Mouse (Mus musculus): ENCODE results near the gene Usp29. TPM values are rescaled to one million over a fixed set of nuclear protein-coding genes. Genes with fewer than 3 reads are reported as not detected.
"Not testable (repeated sequence)": the region's sequence is repeated elsewhere in the genome, so short reads cannot be mapped to it uniquely, and the experiment has no call there.

Gene Usp29
- polyA plus RNA-seq, 2 experiments = 1.1 to 1.7 TPM

DNA sequence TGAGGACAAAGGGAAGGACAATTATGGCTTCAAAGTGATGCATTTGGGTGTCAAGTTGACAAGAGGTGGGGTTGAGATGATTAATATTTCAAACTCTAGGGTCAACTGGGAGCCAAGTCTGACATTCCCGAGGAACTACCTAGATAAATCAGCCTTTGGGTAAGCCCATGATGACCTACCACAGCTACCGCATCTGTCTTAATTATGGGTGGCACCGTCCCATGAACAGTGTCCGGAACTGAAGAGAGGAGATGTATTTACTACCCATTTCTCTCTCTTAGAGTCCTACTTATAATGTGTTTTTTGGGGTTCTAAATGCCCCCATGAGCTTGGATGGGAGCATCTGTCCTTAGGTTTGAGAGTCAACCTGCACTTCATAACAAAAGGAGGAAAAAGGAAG is 226.2 kb downstream of the Usp29 start:
- H3K9ac ChIP-seq (replicated peaks) = no peak overlapping the region
- WGBS (ENCODE audit: insufficient replicate concordance) = 70% methylated on average over 4 of the region's 4 CpGs
- ATAC-seq (ENCODE audit: insufficient read depth) (no peak), DNase-seq (ENCODE audit: low read depth in 3 of 3, low spot score in 3 of 3) (no peak)
- no peaks in the 10 kb centered on the region for H3K9me3 ChIP-seq (ENCODE audit: control insufficient read depth, low read length)
- TF ChIP-seq CTCF (IDR thresholded peaks at IDR 0.05; ENCODE audit: low read depth) (no peak), EP300 (IDR thresholded peaks at IDR 0.05; ENCODE audit: low read depth) (no peak)
- H3K4me1 ChIP-seq (replicated peaks; ENCODE audit: control insufficient read depth in 2 of 2, insufficient read depth in 2 of 2, low read length in 1 of 2) = no peaks in the 10 kb centered on the region
- no peaks in the 10 kb centered on the region for H3K36me3 ChIP-seq (replicated peaks; ENCODE audit: control insufficient read depth, insufficient read depth, low read depth)
- H3K4me3 ChIP-seq (ENCODE audit: insufficient read depth in 1 of 2, low read depth in 2 of 2, low read length in 2 of 2) = no peak overlapping the region
- H3K4me2 ChIP-seq (ENCODE audit: low read depth) = no peak overlapping the region
- H3K27ac ChIP-seq = no peak overlapping the region
- H3K27me3 ChIP-seq (ENCODE audit: control insufficient read depth, insufficient read depth, low read length) = no peaks in the 10 kb centered on the region

DNA sequence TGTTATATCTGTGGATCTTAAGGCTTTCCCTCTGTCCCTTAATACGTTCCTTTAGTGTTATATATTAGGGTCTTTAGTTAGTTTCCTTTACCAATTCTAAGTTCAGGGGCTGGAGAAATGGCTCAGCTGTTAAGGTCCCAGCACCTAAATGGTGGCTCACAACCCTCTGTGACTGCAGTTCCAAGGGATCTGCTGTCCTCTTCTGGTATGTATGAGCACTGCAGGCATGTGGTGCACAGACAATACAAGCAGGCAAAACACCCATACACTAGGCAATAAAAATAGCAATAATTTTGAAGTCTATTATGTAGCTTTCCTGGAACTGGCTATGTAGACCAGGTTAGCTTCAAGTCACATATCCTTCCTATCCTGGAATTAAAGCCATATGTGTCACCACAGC is 228.2 kb downstream of the Usp29 start:
- ATAC-seq (ENCODE audit: insufficient read depth) = no peak
- WGBS (ENCODE audit: insufficient replicate concordance) = 54% methylated on average over 1 of the region's 1 CpGs
- Histone ChIP-seq H3K9me3 (ENCODE audit: control insufficient read depth, low read length) (no peaks in the 10 kb centered on the region), H3K27ac (no peak overlapping the region), H3K9ac (replicated peaks) (no peak overlapping the region), H3K4me1 (replicated peaks; ENCODE audit: control insufficient read depth in 2 of 2, insufficient read depth in 2 of 2, low read length in 1 of 2) (no peaks in the 10 kb centered on the region), H3K27me3 (ENCODE audit: control insufficient read depth, insufficient read depth, low read length) (no peaks in the 10 kb centered on the region), H3K4me3 (ENCODE audit: insufficient read depth in 1 of 2, low read depth in 2 of 2, low read length in 2 of 2) (no peak overlapping the region), H3K36me3 (replicated peaks; ENCODE audit: control insufficient read depth, insufficient read depth, low read depth) (no peaks in the 10 kb centered on the region), H3K4me2 (ENCODE audit: low read depth) (no peak overlapping the region)
- TF ChIP-seq EP300 (IDR thresholded peaks at IDR 0.05; ENCODE audit: low read depth) (no peak), CTCF (IDR thresholded peaks at IDR 0.05; ENCODE audit: low read depth) (no peak)
- DNase-seq (ENCODE audit: low read depth in 3 of 3, low spot score in 3 of 3) = no peak

DNA sequence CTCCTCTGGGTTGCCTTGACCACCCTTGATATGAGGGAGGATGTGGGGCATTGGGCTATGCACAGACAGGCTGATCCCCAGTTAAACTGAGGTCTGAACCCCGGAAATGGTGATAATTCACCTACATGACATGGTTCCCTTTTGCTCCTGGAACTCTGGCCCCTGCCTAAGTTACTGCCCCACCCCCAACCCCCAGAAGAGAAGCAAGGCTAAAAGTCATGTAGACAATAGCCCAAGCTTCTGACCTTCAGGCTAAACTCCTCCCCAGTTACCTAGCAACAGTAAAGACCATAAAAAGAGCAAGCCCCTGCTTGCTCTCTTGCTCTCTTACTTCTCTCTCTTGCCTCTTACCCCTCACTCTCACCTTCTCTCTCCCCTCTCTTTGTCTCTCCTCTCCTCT is 243.2 kb downstream of the Usp29 start:
- no peaks in the 10 kb centered on the region for H3K9me3 ChIP-seq (ENCODE audit: control insufficient read depth, low read length)
- 64% methylated on average over 1 of the region's 1 CpGs for WGBS (ENCODE audit: insufficient replicate concordance)
- no peaks in the 10 kb centered on the region for H3K36me3 ChIP-seq (replicated peaks; ENCODE audit: control insufficient read depth, insufficient read depth, low read depth)
- ATAC-seq (ENCODE audit: insufficient read depth) (no peak), DNase-seq (ENCODE audit: low read depth in 3 of 3, low spot score in 3 of 3) (no peak)
- no peak overlapping the region for H3K4me3 ChIP-seq (ENCODE audit: insufficient read depth in 1 of 2, low read depth in 2 of 2, low read length in 2 of 2)
- no peaks in the 10 kb centered on the region for H3K4me1 ChIP-seq (replicated peaks; ENCODE audit: control insufficient read depth in 2 of 2, insufficient read depth in 2 of 2, low read length in 1 of 2)
- no peak overlapping the region for H3K4me2 ChIP-seq (ENCODE audit: low read depth)
- no peak for TF ChIP-seq EP300 (IDR thresholded peaks at IDR 0.05; ENCODE audit: low read depth)
- TF ChIP-seq CTCF (IDR thresholded peaks at IDR 0.05; ENCODE audit: low read depth) = no peak
- no peak overlapping the region for H3K27ac ChIP-seq
- H3K27me3 ChIP-seq (ENCODE audit: control insufficient read depth, insufficient read depth, low read length) = no peaks in the 10 kb centered on the region
- no peak overlapping the region for H3K9ac ChIP-seq (replicated peaks)

DNA sequence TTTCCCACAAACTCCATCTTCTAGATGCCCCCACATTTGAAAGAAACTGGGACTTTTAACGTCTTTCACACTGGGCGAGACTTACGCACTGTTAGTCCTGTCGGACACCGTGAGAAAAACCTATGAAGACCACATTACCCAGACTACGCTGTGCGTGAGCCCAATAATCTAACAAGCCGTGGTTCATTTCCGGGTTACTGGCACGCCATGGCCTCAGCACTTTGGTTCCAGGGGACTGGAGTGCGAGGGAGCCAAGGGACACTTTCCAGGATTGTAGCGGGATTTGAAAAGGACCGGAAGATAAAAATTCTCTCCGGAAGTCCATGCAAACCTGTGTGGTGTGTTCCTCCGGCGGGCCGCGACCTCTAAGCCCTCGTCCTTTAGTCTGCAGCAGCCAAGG is 246.5 kb downstream of the Usp29 start:
- H3K27ac ChIP-seq = no peak overlapping the region
- no peak for ATAC-seq (ENCODE audit: insufficient read depth)
- H3K4me3 ChIP-seq (ENCODE audit: insufficient read depth in 1 of 2, low read depth in 2 of 2, low read length in 2 of 2) = no peak overlapping the region
- DNase-seq (ENCODE audit: low read depth in 3 of 3, low spot score in 3 of 3) = no peak
- WGBS (ENCODE audit: insufficient replicate concordance) = 76% methylated on average over 19 of the region's 19 CpGs
- no peaks in the 10 kb centered on the region for H3K27me3 ChIP-seq (ENCODE audit: control insufficient read depth, insufficient read depth, low read length)
- H3K9me3 ChIP-seq (ENCODE audit: control insufficient read depth, low read length) = no peaks in the 10 kb centered on the region
- no peaks in the 10 kb centered on the region for H3K4me1 ChIP-seq (replicated peaks; ENCODE audit: control insufficient read depth in 2 of 2, insufficient read depth in 2 of 2, low read length in 1 of 2)
- H3K4me2 ChIP-seq (ENCODE audit: low read depth) = no peak overlapping the region
- H3K36me3 ChIP-seq (replicated peaks; ENCODE audit: control insufficient read depth, insufficient read depth, low read depth) = no peaks in the 10 kb centered on the region
- TF ChIP-seq EP300 (IDR thresholded peaks at IDR 0.05; ENCODE audit: low read depth) (no peak), CTCF (IDR thresholded peaks at IDR 0.05; ENCODE audit: low read depth) (no peak)
- H3K9ac ChIP-seq (replicated peaks) = no peak overlapping the region

DNA sequence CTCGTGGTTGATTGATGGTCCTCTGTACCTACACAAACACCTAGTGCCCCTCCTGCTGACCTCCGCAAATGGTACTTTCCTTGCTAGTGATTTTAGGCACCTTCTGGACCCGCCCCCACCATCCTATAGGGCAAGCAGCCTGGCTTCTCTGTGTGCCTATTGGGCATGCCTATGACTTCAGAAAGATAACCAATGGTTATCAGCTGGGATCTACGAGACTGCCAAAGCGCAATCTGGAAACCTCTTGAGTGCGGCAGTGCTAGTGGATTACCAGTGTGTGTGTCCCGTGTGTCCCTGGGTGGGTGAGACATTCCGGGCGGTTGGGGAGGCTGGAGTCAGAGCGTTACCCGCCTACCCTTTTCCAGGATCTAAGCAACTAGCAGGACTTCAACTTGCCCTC is 264.9 kb downstream of the Usp29 start, which contains the start of gene Aurkc:
TSS of gene Aurkc (plus strand) at position 50 of the 400 bp plus-strand sequence.
- H3K27ac ChIP-seq; DNase-seq (ENCODE audit: low read depth in 3 of 3, low spot score in 3 of 3); ATAC-seq (ENCODE audit: insufficient read depth); H3K9me3 ChIP-seq (ENCODE audit: control insufficient read depth, low read length); H3K4me1 ChIP-seq (replicated peaks; ENCODE audit: control insufficient read depth in 2 of 2, insufficient read depth in 2 of 2, low read length in 1 of 2); H3K4me3 ChIP-seq (ENCODE audit: insufficient read depth in 1 of 2, low read depth in 2 of 2, low read length in 2 of 2); H3K27me3 ChIP-seq (ENCODE audit: control insufficient read depth, insufficient read depth, low read length); H3K9ac ChIP-seq (replicated peaks); H3K4me2 ChIP-seq (ENCODE audit: low read depth); H3K36me3 ChIP-seq (replicated peaks; ENCODE audit: control insufficient read depth, insufficient read depth, low read depth): not testable (repeated sequence)
- 60% methylated on average over 11 of the region's 11 CpGs for WGBS (ENCODE audit: insufficient replicate concordance)

DNA sequence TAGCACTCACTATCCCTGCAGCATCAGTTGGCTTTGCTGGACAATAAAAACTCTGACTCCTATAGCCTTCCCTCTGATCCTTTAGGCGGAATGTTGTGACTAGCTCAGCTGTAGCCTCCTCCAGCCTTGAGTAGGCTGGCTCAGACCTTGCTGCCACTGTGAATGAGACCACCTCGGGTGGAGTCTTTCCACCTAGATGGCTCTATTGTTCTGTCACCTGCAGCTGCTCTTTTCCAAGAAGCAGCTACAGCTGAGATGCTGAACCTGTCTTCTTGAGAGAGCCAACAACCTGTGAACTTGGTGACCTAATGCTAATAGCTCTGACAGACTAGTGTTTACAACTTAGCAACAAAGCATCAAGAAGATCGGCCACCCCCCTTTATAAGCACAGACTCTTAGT is 268.5 kb downstream of the Usp29 start:
- H3K36me3 ChIP-seq (replicated peaks; ENCODE audit: control insufficient read depth, insufficient read depth, low read depth); ATAC-seq (ENCODE audit: insufficient read depth); H3K4me3 ChIP-seq (ENCODE audit: insufficient read depth in 1 of 2, low read depth in 2 of 2, low read length in 2 of 2); DNase-seq (ENCODE audit: low read depth in 3 of 3, low spot score in 3 of 3); H3K27me3 ChIP-seq (ENCODE audit: control insufficient read depth, insufficient read depth, low read length); H3K4me2 ChIP-seq (ENCODE audit: low read depth); H3K4me1 ChIP-seq (replicated peaks; ENCODE audit: control insufficient read depth in 2 of 2, insufficient read depth in 2 of 2, low read length in 1 of 2); H3K27ac ChIP-seq; H3K9me3 ChIP-seq (ENCODE audit: control insufficient read depth, low read length); H3K9ac ChIP-seq (replicated peaks): not testable (repeated sequence)
- WGBS (ENCODE audit: insufficient replicate concordance) = 37% methylated on average over 3 of the region's 3 CpGs

DNA sequence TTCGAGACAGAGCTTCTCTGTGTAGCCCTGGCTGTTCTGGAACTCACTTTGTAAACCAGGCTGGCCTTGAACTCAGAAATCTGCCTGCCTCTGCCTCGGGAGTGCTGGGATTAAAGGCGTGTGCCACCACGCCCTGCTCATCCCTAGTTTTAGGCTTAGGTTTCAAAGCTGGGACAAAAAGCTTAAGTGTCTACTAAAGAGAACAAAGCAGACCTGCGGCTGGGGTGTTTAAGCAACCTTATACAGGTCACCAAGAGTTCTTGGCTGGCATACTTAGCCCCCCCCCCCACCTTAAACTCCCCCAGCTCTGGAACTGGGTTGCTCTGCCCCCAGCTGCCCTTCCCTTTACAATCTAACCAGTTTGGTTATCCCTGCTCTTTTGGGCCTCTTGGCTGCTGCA is 275.1 kb downstream of the Usp29 start:
- H3K9ac ChIP-seq (replicated peaks); H3K4me3 ChIP-seq (ENCODE audit: insufficient read depth in 1 of 2, low read depth in 2 of 2, low read length in 2 of 2); H3K4me1 ChIP-seq (replicated peaks; ENCODE audit: control insufficient read depth in 2 of 2, insufficient read depth in 2 of 2, low read length in 1 of 2); H3K4me2 ChIP-seq (ENCODE audit: low read depth); H3K9me3 ChIP-seq (ENCODE audit: control insufficient read depth, low read length); H3K36me3 ChIP-seq (replicated peaks; ENCODE audit: control insufficient read depth, insufficient read depth, low read depth); H3K27me3 ChIP-seq (ENCODE audit: control insufficient read depth, insufficient read depth, low read length); ATAC-seq (ENCODE audit: insufficient read depth); DNase-seq (ENCODE audit: low read depth in 3 of 3, low spot score in 3 of 3); H3K27ac ChIP-seq: not testable (repeated sequence)
- WGBS (ENCODE audit: insufficient replicate concordance) = 50% methylated on average over 5 of the region's 5 CpGs

All from liver, embryonic 14.5 days (tissue).